Mouse (Mus musculus): ENCODE results near the gene Gm10643. TPM values are rescaled to one million over a fixed set of nuclear protein-coding genes. Genes with fewer than 3 reads are reported as not detected.
A peak's percentile ranks its signal among the peaks of the same experiment; 100 is the strongest.

Gm10643 gene
- polyA plus RNA-seq, 1 experiment from 2014 or later: 1.4 TPM

DNA sequence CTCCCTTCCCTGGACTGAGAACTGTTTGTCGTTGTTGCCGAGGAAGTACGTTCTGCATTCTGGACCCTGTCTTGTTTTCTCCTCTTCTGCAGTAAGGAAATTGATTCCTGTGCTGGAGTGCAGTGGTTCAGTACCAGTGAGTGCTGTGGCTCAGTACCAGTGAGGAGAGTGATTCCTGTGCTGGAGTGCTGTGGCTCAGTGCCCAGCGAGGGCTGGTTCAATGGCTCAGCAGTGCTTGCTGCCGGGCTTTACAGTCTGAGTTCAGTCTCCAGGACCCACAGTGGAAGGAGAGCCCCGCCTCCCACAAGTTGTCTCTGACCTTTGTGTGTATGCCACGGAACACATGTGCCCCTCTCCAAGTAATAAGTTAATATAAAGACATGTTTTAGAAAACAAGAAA lies 22.2 kb upstream of the Gm10643 start:
- 85% methylated on average over 7 of the region's 7 CpGs for WGBS
- Histone ChIP-seq H3K36me3 (peaks cover 88% of the 10 kb centered on the region), H3K9me3 (no peaks in the 10 kb centered on the region), H3K27ac (no peak overlapping the region), H3K4me3 (no peak overlapping the region), H3K4me1 (peaks cover 14% of the 10 kb centered on the region), H3K27me3 (ENCODE audit: insufficient read depth, poor library complexity, severe bottlenecking) (no peaks in the 10 kb centered on the region; the same call in 1 of the 2 replicates)
- no peak for DNase-seq (ENCODE audit: low spot score)

DNA sequence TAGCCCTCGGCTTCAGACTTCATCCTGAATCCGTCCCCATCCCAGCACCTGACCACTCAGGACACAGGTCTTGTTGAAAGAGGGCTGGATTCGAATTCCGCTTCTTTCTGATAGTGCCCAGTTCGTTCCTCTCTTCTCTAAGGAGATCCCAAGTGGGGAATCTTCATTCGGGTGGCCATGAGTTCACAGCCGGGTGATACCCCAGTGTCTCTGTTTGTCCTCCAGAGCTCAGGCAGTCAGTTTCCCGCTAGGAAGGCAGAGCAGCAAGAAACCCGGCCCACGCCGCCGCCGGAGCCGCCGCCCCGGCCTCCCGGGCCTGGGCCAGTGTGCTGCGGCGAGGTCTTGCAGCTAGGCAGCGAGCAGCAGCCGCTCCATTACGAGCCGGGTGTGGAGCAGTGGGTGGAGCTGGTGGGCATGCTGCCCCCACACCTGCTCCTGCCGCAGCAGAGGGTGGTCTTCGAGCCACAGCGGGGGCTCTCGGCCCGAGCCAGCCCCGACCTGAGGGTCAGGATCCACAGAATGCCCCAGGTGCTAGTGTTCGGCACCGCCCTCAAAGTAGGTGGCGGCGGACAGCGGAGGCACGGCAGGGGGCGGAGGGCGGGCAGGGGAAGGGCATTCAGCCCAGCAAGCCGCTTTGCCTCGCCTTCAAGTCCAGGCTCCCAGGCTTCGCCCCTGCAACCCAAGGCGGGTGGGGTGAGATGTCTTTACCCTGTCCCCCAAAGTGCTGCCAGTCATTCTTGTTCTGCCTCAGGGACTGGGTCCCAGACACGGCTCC lies 19.6 kb upstream of the Gm10643 start:
- no peak for DNase-seq (ENCODE audit: low spot score)
- Histone ChIP-seq H3K27me3 (ENCODE audit: insufficient read depth, poor library complexity, severe bottlenecking) (no peaks in the 10 kb centered on the region; the same call in 1 of the 2 replicates), H3K9me3 (no peaks in the 10 kb centered on the region), H3K36me3 (peaks cover 91% of the 10 kb centered on the region), H3K4me3 (peak overlapping the region; percentile 35), H3K27ac (peak overlapping the region; percentile 52), H3K4me1 (peaks cover 14% of the 10 kb centered on the region)
- WGBS: 47% methylated on average over 42 of the region's 42 CpGs

DNA sequence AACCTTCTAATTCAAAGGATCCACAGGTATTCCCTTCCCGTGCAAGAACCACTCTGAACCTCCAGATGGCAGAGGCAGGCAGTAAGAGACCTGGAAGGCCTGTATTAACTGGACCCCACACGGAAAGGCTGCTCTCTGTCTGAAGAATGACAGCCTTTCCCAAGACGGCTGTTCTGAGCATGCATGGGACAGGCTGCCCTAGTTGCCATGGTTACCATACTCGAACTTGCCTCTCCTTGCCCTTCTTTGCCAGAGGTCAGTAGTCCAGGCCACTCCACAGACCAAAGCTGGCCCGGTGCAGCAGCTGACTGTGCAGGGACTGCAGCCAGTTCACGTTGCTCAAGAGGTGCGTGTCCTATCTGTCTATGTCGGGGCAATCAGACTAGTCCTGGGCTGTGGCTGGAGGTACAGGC lies 18.9 kb upstream of the Gm10643 start:
- 41% methylated on average over 8 of the region's 8 CpGs for WGBS

DNA sequence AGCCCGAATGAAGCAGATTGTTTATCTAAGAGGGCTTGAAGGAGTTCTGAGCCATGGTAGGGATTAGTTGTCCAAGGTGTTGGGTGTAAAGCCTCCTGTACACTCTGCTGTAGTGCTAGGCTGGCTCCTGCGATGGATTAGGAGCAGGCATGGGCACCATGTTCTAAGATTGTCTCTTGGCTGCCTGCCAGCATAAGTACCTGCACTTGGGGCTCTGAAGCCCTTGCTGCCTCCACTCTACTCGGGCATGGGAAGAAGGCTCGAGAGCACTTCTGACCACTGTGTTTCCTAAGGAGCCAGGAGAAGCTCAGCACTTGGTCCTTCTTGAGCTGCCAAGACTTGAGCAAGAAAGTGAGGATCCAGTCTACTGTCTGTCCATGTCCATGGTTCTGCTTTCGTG lies 14.3 kb upstream of the Gm10643 start:
- H3K36me3 ChIP-seq: peaks cover 80% of the 10 kb centered on the region
- H3K27me3 ChIP-seq (ENCODE audit: insufficient read depth, poor library complexity, severe bottlenecking): no peaks in the 10 kb centered on the region
- DNase-seq (ENCODE audit: low spot score): no peak
- peaks cover 27% of the 10 kb centered on the region for H3K4me1 ChIP-seq
- no peaks in the 10 kb centered on the region for H3K9me3 ChIP-seq
- H3K27ac ChIP-seq: no peak overlapping the region
- WGBS: 75% methylated on average over 5 of the region's 5 CpGs
- no peak overlapping the region for H3K4me3 ChIP-seq

More for the DNA sequence above, 18.9 kb upstream of the Gm10643 start:
- H3K4me1 ChIP-seq: peaks cover 19% of the 10 kb centered on the region
- H3K4me3 ChIP-seq: no peak overlapping the region
- DNase-seq (ENCODE audit: low spot score): no peak
- peaks cover 91% of the 10 kb centered on the region for H3K36me3 ChIP-seq
- no peaks in the 10 kb centered on the region for H3K9me3 ChIP-seq
- H3K27me3 ChIP-seq (ENCODE audit: insufficient read depth, poor library complexity, severe bottlenecking): no peaks in the 10 kb centered on the region; the same call in 1 of the 2 replicates
- no peak overlapping the region for H3K27ac ChIP-seq

DNA sequence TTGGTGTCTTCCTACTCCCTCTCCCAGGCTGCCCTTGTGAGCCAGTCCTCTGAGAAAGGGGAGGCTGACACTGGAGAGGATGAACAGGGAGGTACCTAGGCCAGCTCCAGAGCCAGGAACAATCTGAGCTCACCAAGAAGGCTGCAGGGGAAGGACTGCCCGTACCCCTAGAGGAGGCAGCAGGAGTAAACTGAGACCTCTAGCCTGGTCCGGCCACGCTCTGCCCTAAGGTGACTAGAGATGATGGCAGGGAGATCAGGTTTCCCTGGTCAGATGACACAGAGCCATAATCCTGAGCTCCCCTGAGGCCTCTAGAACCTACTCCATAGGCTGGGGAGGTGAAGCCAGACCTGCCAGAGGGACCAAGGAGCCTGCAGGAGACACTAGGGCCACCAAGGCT lies 11.9 kb upstream of the Gm10643 start:
- no peak overlapping the region for H3K4me3 ChIP-seq
- H3K9me3 ChIP-seq: no peaks in the 10 kb centered on the region
- peaks cover 36% of the 10 kb centered on the region for H3K4me1 ChIP-seq
- 64% methylated on average over 3 of the region's 3 CpGs for WGBS
- H3K27ac ChIP-seq: no peak overlapping the region
- peaks cover 61% of the 10 kb centered on the region for H3K36me3 ChIP-seq
- no peak for DNase-seq (ENCODE audit: low spot score)
- no peaks in the 10 kb centered on the region for H3K27me3 ChIP-seq (ENCODE audit: insufficient read depth, poor library complexity, severe bottlenecking)

DNA sequence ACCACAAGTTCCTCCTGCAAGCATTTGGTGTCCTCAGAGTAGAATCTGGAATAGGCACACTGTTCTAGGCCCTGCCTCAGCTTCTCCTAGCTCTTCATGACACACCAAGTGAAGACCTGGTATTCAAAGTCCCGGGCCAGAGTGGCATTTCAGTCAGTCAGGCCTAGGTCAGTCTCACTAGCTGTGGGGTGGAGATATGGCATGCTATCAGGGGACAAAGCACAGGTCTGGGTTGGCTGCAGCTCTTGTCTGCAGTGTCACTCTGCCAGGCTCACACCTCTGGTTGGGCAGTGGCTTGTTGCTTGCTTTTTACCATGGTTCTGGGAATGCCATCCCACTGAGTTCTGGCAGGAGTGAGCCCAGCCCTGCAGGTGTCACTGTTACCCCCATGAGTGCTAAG lies 11.5 kb upstream of the Gm10643 start:
- no peak overlapping the region for H3K4me3 ChIP-seq
- H3K4me1 ChIP-seq: peaks cover 40% of the 10 kb centered on the region
- no peaks in the 10 kb centered on the region for H3K27me3 ChIP-seq (ENCODE audit: insufficient read depth, poor library complexity, severe bottlenecking)
- DNase-seq (ENCODE audit: low spot score): no peak
- H3K9me3 ChIP-seq: no peaks in the 10 kb centered on the region
- WGBS: 77% methylated on average over 1 of the region's 1 CpGs
- H3K36me3 ChIP-seq: peaks cover 59% of the 10 kb centered on the region
- H3K27ac ChIP-seq: no peak overlapping the region

DNA sequence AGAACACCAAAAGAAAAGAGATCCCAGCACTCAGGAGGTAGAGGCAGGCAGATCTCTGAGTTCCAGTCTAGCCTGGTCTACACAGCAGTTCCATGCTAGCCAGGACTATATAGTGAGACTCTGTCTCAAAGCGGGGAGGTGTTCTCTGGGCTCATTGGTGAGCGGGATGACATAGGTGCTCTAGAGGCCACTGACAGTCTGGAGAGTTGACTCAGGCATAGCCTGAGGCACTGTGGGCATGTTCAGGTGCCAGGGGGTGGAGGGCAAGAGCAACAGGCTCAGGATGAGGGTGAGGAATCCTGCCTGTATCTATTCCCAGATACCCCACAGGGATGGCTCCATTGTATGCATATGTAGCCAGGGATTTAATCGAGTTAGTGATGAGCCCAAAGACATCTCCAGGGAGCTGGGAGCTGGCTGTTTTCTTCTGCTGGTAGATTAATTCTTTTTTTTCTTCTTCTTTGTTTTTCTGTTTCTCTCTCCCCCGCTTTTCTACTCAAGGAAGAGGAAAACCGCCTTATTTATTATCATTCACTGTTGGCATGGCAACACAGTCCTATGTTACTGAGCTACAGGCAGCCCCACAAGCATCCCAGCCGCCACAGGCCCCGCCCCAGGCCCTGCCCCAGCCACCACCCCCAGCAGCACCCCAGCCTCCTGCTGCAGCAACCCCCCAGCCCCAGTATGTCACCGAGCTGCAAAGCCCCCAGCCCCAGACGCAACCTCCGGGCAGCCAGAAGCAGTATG lies 8.5 kb upstream of the Gm10643 start:
- no peaks in the 10 kb centered on the region for H3K9me3 ChIP-seq
- H3K4me1 ChIP-seq: peaks cover 57% of the 10 kb centered on the region
- DNase-seq (ENCODE audit: low spot score): no peak
- H3K4me3 ChIP-seq: no peak overlapping the region
- H3K27ac ChIP-seq: no peak overlapping the region
- peaks cover 34% of the 10 kb centered on the region for H3K36me3 ChIP-seq
- H3K27me3 ChIP-seq (ENCODE audit: insufficient read depth, poor library complexity, severe bottlenecking): no peaks in the 10 kb centered on the region
- 69% methylated on average over 10 of the region's 10 CpGs for WGBS

DNA sequence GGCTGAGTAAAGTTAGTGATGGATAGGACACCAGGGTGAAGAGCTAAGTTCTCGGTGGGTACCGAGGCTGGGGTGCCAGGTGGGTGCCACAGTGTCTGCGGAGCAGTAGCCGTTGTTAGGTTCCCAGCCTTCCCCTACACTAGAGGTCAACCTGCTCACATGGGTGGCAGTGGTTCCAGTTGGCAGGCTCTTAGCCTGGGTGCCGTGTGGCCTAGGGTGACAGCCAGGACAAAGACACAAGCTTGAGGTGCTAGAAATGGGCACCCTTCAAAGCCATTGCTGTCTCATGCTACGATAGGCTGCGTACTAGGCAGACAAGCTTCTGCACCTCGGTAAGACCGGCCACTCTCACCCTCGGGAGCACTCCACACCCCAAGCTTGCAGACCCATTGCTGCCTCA lies 7.4 kb upstream of the Gm10643 start:
- Histone ChIP-seq H3K4me1 (peaks cover 68% of the 10 kb centered on the region), H3K36me3 (peaks cover 34% of the 10 kb centered on the region), H3K9me3 (no peaks in the 10 kb centered on the region), H3K27me3 (ENCODE audit: insufficient read depth, poor library complexity, severe bottlenecking) (no peaks in the 10 kb centered on the region), H3K27ac (no peak overlapping the region), H3K4me3 (no peak overlapping the region)
- 91% methylated on average over 10 of the region's 10 CpGs for WGBS
- DNase-seq (ENCODE audit: low spot score): no peak

DNA sequence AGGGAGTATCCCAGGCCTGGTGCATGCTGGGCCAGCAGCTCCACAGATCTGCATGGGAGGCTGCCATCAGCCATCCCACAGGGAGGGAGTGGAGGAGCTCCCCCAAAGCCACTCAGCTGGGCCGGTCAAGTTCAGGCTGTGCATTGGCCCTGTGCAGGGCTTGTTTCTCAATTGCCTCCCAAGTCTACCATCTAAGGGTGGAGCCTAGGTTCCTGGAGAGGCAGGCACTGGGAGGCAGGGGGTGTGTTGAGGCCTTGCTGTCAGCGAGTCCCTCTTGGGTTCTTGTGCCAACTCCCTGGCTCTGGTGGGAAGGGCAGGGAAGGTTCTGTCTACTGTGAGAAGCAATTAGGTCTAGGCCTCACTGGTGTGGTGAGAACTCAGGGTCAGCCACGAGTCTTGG lies 7.0 kb upstream of the Gm10643 start:
- peaks cover 65% of the 10 kb centered on the region for H3K4me1 ChIP-seq
- no peak overlapping the region for H3K4me3 ChIP-seq
- DNase-seq (ENCODE audit: low spot score): no peak
- H3K27me3 ChIP-seq (ENCODE audit: insufficient read depth, poor library complexity, severe bottlenecking): no peaks in the 10 kb centered on the region
- H3K9me3 ChIP-seq: no peaks in the 10 kb centered on the region
- WGBS: 66% methylated on average over 3 of the region's 3 CpGs
- H3K27ac ChIP-seq: no peak overlapping the region
- peaks cover 30% of the 10 kb centered on the region for H3K36me3 ChIP-seq

DNA sequence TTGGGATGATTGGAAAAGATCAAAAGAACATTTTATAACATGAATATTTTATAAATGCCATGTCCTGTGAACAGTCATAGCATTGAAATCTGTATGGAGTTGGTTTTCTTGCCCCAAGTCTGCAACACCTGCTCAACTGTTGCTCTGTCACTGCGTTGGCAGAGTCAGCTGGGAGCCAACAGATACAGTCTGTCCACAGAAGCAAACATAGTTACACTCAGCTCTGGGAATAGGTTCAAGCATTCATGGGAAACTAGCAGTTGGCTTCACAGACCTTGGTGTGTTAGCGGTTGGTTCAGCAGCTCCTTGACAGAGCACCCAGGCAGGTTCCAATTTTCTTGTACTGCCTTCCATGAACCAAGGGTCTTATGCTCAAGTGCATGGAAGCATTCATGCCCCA lies 5.7 kb upstream of the Gm10643 start:
- DNase-seq (ENCODE audit: low spot score): no peak
- peaks cover 56% of the 10 kb centered on the region for H3K4me1 ChIP-seq
- H3K27ac ChIP-seq: no peak overlapping the region
- no peaks in the 10 kb centered on the region for H3K9me3 ChIP-seq
- H3K36me3 ChIP-seq: peaks cover 19% of the 10 kb centered on the region
- no peak overlapping the region for H3K4me3 ChIP-seq
- WGBS: 89% methylated on average over 2 of the region's 2 CpGs
- H3K27me3 ChIP-seq (ENCODE audit: insufficient read depth, poor library complexity, severe bottlenecking): no peaks in the 10 kb centered on the region

DNA sequence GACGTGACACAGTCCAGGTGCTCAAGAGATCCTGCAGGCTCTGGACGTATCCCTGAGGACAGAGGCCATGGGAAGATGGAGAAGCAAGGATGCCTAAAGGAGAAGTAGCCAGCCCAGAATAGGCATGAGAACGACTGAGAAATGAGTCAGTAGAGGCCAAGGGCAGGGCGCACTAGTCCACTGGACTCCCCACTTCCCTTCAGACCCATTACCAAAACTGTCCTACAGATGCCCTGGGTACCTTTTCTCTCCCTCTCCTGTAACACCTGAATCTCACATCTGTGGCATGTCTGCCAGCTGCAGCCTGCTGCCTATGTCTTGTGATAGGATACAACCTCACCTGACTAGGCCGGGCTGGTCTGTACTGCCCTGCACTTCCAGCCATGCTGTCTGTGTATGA lies 5.3 kb upstream of the Gm10643 start:
- DNase-seq (ENCODE audit: low spot score): no peak
- 84% methylated on average over 5 of the region's 5 CpGs for WGBS
- peaks cover 16% of the 10 kb centered on the region for H3K36me3 ChIP-seq
- H3K4me3 ChIP-seq: no peak overlapping the region
- no peak overlapping the region for H3K27ac ChIP-seq
- no peaks in the 10 kb centered on the region for H3K27me3 ChIP-seq (ENCODE audit: insufficient read depth, poor library complexity, severe bottlenecking)
- H3K4me1 ChIP-seq: peaks cover 56% of the 10 kb centered on the region
- H3K9me3 ChIP-seq: no peaks in the 10 kb centered on the region

DNA sequence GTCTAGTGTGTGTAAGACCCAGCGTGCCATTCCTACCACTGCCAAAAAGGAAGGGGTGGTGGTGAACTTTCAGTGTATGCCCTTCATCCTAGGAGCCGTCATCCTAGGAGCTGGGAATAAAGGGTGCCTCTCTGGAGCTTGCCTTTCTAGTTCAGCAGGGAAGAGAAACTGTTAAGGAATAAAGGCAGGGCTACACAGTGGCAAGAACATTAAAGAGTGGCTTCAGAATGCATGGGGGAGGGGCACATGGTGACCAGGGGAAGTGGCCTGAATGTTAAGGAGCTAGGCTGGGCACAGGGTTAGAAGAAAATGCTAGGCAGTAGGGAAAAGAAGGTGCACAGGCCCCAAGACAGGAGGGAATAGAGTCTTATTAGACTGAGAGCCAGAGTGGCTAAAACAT lies 4.8 kb upstream of the Gm10643 start:
- Histone ChIP-seq H3K4me3 (no peak overlapping the region), H3K27ac (peak overlapping the region; percentile 48; the same call in 1 of the 2 replicates), H3K4me1 (peaks cover 56% of the 10 kb centered on the region), H3K9me3 (no peaks in the 10 kb centered on the region), H3K27me3 (ENCODE audit: insufficient read depth, poor library complexity, severe bottlenecking) (no peaks in the 10 kb centered on the region), H3K36me3 (peaks cover 11% of the 10 kb centered on the region)
- no peak for DNase-seq (ENCODE audit: low spot score)
- 81% methylated on average over 2 of the region's 2 CpGs for WGBS

DNA sequence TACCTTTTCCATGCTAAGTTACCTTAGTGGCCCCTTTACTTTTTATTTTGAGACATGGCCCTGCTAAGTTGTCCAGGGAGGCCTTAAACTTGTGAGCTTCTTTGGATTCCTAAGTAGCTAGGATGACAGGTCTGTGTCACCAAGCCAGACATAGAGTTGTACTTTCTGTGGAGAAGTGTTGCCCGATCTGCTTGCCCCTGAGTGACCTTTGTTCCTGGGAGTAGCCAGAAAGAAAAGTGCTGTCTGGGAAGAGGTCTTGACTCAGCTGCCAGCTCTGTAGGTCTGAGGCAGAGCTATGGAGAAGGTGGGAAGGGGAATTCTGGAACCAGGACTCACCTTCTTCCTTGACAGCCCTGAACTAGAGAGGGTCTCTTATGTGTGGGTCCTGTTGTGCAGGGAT lies 4.2 kb upstream of the Gm10643 start:
- no peak for DNase-seq (ENCODE audit: low spot score)
- Histone ChIP-seq H3K27ac (peak overlapping the region; percentile 48; the same call in 1 of the 2 replicates), H3K4me1 (peaks cover 56% of the 10 kb centered on the region), H3K27me3 (ENCODE audit: insufficient read depth, poor library complexity, severe bottlenecking) (no peaks in the 10 kb centered on the region), H3K9me3 (no peaks in the 10 kb centered on the region), H3K36me3 (peaks cover 5% of the 10 kb centered on the region), H3K4me3 (no peak overlapping the region)
- WGBS: 28% methylated on average over 1 of the region's 1 CpGs
